11 mouse cellular contexts compared by ENCODE assay signal in genomic region chr3:95312623-95313022, GRCm38 (mm10). TPM values are rescaled to one million over a fixed set of nuclear protein-coding genes. Genes with fewer than 3 reads are reported as not detected.
A peak's percentile ranks its signal among the peaks of the same experiment; 100 is the strongest.
DNase-seq lines count a peak whose midpoint lies in the region; ATAC-seq lines count a peak whose summit lies in the region.
"Had no signal": no experiment of that assay in that cellular context is flagged by ENCODE, and none has a peak within 500 bp of the region (broad histone marks: within the 10 kb centered on the region; RNA-seq: fewer than 3 reads in every experiment).

No protein-coding gene starts in this region.

- peak; percentile 47 to 58 for DNase-seq in spleen, postnatal 10 days (ENCODE audit: low spot score in 2 of 2)
- DNase-seq in spleen, adult 12 weeks (ENCODE audit: low spot score): no peak
- DNase-seq in adrenal gland, adult 8-10 months: peak; percentile 80
- DNase-seq in liver, embryonic 11.5 days (ENCODE audit: low spot score): no peak
- peak; percentile 43 for DNase-seq in splenic B cell, adult 2 months (ENCODE audit: low read depth, low spot score)
- DNase-seq in layer of hippocampus, adult 18-20 months (ENCODE audit: low spot score in 2 of 2): no peak
- no peak for DNase-seq in forebrain, embryonic 11.5 days (ENCODE audit: low spot score)
- DNase-seq: cerebellum, adult 11 months; thymus, postnatal 25 days had no signal

- no peaks in the 10 kb centered on the region for H3K27me3 ChIP-seq in liver, embryonic 11.5 days (replicated peaks; ENCODE audit: control insufficient read depth, insufficient read depth, low read length)
- no peaks in the 10 kb centered on the region for H3K27me3 ChIP-seq in splenic B cell, adult 2 months (ENCODE audit: control insufficient read depth, insufficient read depth, low read length, poor library complexity, severe bottlenecking)
- H3K27me3 ChIP-seq in neural tube, embryonic 15.5 days (replicated peaks): no peaks in the 10 kb centered on the region
- H3K27me3 ChIP-seq in forebrain, embryonic 11.5 days (ENCODE audit: control insufficient read depth, insufficient read depth, low read length): no peaks in the 10 kb centered on the region
- H3K27me3 ChIP-seq: neural tube, embryonic 12.5 days had no signal

- H3K4me2 ChIP-seq in liver, embryonic 11.5 days: peak overlapping the region; percentile 78
- no peak overlapping the region for H3K4me2 ChIP-seq in neural tube, embryonic 15.5 days
- H3K4me2 ChIP-seq in forebrain, embryonic 11.5 days (ENCODE audit: low read depth, low read length, severe bottlenecking): no peak overlapping the region
- H3K4me2 ChIP-seq: neural tube, embryonic 12.5 days had no signal

- no peaks in the 10 kb centered on the region for H3K36me3 ChIP-seq in liver, embryonic 11.5 days (ENCODE audit: control insufficient read depth, insufficient read depth, low read length)
- H3K36me3 ChIP-seq in splenic B cell, adult 2 months (ENCODE audit: control insufficient read depth, insufficient read depth, low read length, poor library complexity, severe bottlenecking): no peaks in the 10 kb centered on the region
- H3K36me3 ChIP-seq in neural tube, embryonic 15.5 days: no peaks in the 10 kb centered on the region
- H3K36me3 ChIP-seq in forebrain, embryonic 11.5 days (ENCODE audit: control insufficient read depth, insufficient read depth, low read length): no peaks in the 10 kb centered on the region
- H3K36me3 ChIP-seq: neural tube, embryonic 12.5 days had no signal

- peak overlapping the region; percentile 91 for H3K4me3 ChIP-seq in liver, embryonic 11.5 days (ENCODE audit: low read depth, low read length)
- no peak overlapping the region for H3K4me3 ChIP-seq in neural tube, embryonic 15.5 days (replicated peaks)
- no peak overlapping the region for H3K4me3 ChIP-seq in forebrain, embryonic 11.5 days (ENCODE audit: low read depth, low read length)
- H3K4me3 ChIP-seq: neural tube, embryonic 12.5 days had no signal

- ATAC-seq in liver, embryonic 11.5 days (replicated peaks; ENCODE audit: low FRiP score): peak; percentile 59
- no peak for ATAC-seq in neural tube, embryonic 15.5 days (ENCODE audit: low FRiP score)
- ATAC-seq in forebrain, embryonic 11.5 days (replicated peaks; ENCODE audit: low FRiP score): no peak

- peaks cover 28% of the 10 kb centered on the region for H3K4me1 ChIP-seq in liver, embryonic 11.5 days (replicated peaks; ENCODE audit: control insufficient read depth, insufficient read depth, low read length)
- H3K4me1 ChIP-seq in neural tube, embryonic 15.5 days: peaks cover 27% of the 10 kb centered on the region
- peaks cover 5% of the 10 kb centered on the region; the same call in 1 of the 2 replicates for H3K4me1 ChIP-seq in forebrain, embryonic 11.5 days (replicated peaks; ENCODE audit: control insufficient read depth, insufficient read depth, low read length)

- H3K9ac ChIP-seq in liver, embryonic 11.5 days (ENCODE audit: low read depth, low read length): peak overlapping the region; percentile 99
- no peak overlapping the region for H3K9ac ChIP-seq in neural tube, embryonic 15.5 days (replicated peaks)
- H3K9ac ChIP-seq in forebrain, embryonic 11.5 days (ENCODE audit: low read length): no peak overlapping the region
- H3K9ac ChIP-seq: neural tube, embryonic 12.5 days had no signal

- 35% methylated on average over 6 of the region's 6 CpGs for WGBS in liver, embryonic 11.5 days
- 81% methylated on average over 6 of the region's 6 CpGs for WGBS in neural tube, embryonic 15.5 days
- 85% methylated on average over 6 of the region's 6 CpGs for WGBS in forebrain, embryonic 11.5 days

- peak overlapping the region; percentile 95 for H3K27ac ChIP-seq in liver, embryonic 11.5 days (ENCODE audit: low read depth, low read length)
- H3K27ac ChIP-seq in neural tube, embryonic 15.5 days (replicated peaks): no peak overlapping the region
- no peak overlapping the region; the same call in 1 of the 2 replicates for H3K27ac ChIP-seq in forebrain, embryonic 11.5 days (ENCODE audit: low read depth, low read length)
- H3K27ac ChIP-seq: neural tube, embryonic 12.5 days had no signal

- no peaks in the 10 kb centered on the region for H3K9me3 ChIP-seq in liver, embryonic 11.5 days (ENCODE audit: control insufficient read depth, low read length)
- H3K9me3 ChIP-seq in neural tube, embryonic 15.5 days (replicated peaks): no peaks in the 10 kb centered on the region
- no peaks in the 10 kb centered on the region for H3K9me3 ChIP-seq in forebrain, embryonic 11.5 days (ENCODE audit: control insufficient read depth, low read length)
- H3K9me3 ChIP-seq: neural tube, embryonic 12.5 days had no signal

RNA-seq across cellular contexts. Expression of gene Cers2, which starts 2.0 kb away (rescaled TPM):
- total RNA-seq in adrenal gland, adult 8-10 months (2022): 100 to 1,000 TPM; 211 to 272 (median 241) TPM
- 178 and 182 TPM in 2 replicates for polyA plus RNA-seq in liver, embryonic 11.5 days (2014; fragmentation: Nextera tagmentation; extraction: Ambion mirVana)
- polyA plus RNA-seq in neural tube, embryonic 15.5 days (2015; fragmentation: Nextera tagmentation; extraction: Ambion mirVana): 93.4 and 102 TPM in 2 replicates
- total RNA-seq in layer of hippocampus, adult 18-20 months (2021): 10 to 100 TPM; 54.2 to 54.5 TPM
- 111 and 122 TPM in 2 replicates for polyA plus RNA-seq in forebrain, embryonic 11.5 days (2014; fragmentation: Nextera tagmentation; extraction: Ambion mirVana)

RNA-seq across cellular contexts. Expression of gene Anxa9, which starts 5.6 kb away (rescaled TPM):
- 1 to 10 TPM; 1.9 to 4.2 (median 3.0) TPM for total RNA-seq in adrenal gland, adult 8-10 months (2022)
- polyA plus RNA-seq in liver, embryonic 11.5 days (2014; fragmentation: Nextera tagmentation; extraction: Ambion mirVana): 5.5 and 6.7 TPM in 2 replicates
- polyA plus RNA-seq in neural tube, embryonic 15.5 days (2015; fragmentation: Nextera tagmentation; extraction: Ambion mirVana): 0.40 and 0.41 TPM in 2 replicates
- total RNA-seq in layer of hippocampus, adult 18-20 months (2021): under 1 TPM; 0.59 to 0.63 TPM
- polyA plus RNA-seq in forebrain, embryonic 11.5 days (2014; fragmentation: Nextera tagmentation; extraction: Ambion mirVana): 1.3 and 1.5 TPM in 2 replicates

RNA-seq across cellular contexts. Expression of gene Prune1, which starts 30.7 kb away (rescaled TPM):
- total RNA-seq in adrenal gland, adult 8-10 months (2022): 10 to 100 TPM; 26.8 to 34.8 (median 31.7) TPM
- polyA plus RNA-seq in liver, embryonic 11.5 days (2014; fragmentation: Nextera tagmentation; extraction: Ambion mirVana): 19.8 and 22.7 TPM in 2 replicates
- polyA plus RNA-seq in neural tube, embryonic 15.5 days (2015; fragmentation: Nextera tagmentation; extraction: Ambion mirVana): 57.3 and 61.7 TPM in 2 replicates
- total RNA-seq in layer of hippocampus, adult 18-20 months (2021): 10 to 100 TPM; 21.0 to 21.1 TPM
- 26.4 and 28.5 TPM in 2 replicates for polyA plus RNA-seq in forebrain, embryonic 11.5 days (2014; fragmentation: Nextera tagmentation; extraction: Ambion mirVana)

RNA-seq across cellular contexts. Expression of gene Mindy1, which starts 31.5 kb away (rescaled TPM):
- 100 to 1,000 TPM; 127 to 191 (median 150) TPM for total RNA-seq in adrenal gland, adult 8-10 months (2022)
- 29.0 and 29.9 TPM in 2 replicates for polyA plus RNA-seq in liver, embryonic 11.5 days (2014; fragmentation: Nextera tagmentation; extraction: Ambion mirVana)
- 37.3 and 37.4 TPM in 2 replicates for polyA plus RNA-seq in neural tube, embryonic 15.5 days (2015; fragmentation: Nextera tagmentation; extraction: Ambion mirVana)
- 10 to 100 TPM; 19.2 to 21.0 TPM for total RNA-seq in layer of hippocampus, adult 18-20 months (2021)
- polyA plus RNA-seq in forebrain, embryonic 11.5 days (2014; fragmentation: Nextera tagmentation; extraction: Ambion mirVana): 34.2 and 35.4 TPM in 2 replicates

RNA-seq across cellular contexts. Expression of gene Setdb1, which starts 44.4 kb away (rescaled TPM):
- total RNA-seq in adrenal gland, adult 8-10 months (2022): 10 to 100 TPM; 22.2 to 38.1 (median 27.8) TPM
- 47.0 and 57.6 TPM in 2 replicates for polyA plus RNA-seq in liver, embryonic 11.5 days (2014; fragmentation: Nextera tagmentation; extraction: Ambion mirVana)
- polyA plus RNA-seq in neural tube, embryonic 15.5 days (2015; fragmentation: Nextera tagmentation; extraction: Ambion mirVana): 37.6 and 38.3 TPM in 2 replicates
- total RNA-seq in layer of hippocampus, adult 18-20 months (2021): 10 to 100 TPM; 31.9 to 38.0 TPM
- polyA plus RNA-seq in forebrain, embryonic 11.5 days (2014; fragmentation: Nextera tagmentation; extraction: Ambion mirVana): 74.9 and 76.7 TPM in 2 replicates

Comparison
In these comparisons a context has a peak if more than half of its experiments do, and no peak if none do; other contexts are left out.
1. DNase-seq: peak in spleen, postnatal 10 days (2 of 2), adrenal gland, adult 8-10 months (single experiment) and splenic B cell, adult 2 months (single experiment); none in spleen, adult 12 weeks (single experiment), liver, embryonic 11.5 days (single experiment), layer of hippocampus, adult 18-20 months (0 of 2) and forebrain, embryonic 11.5 days (single experiment).